Mouse (Mus musculus): ENCODE measurements around the gene Hrc. TPM values are rescaled to one million over a fixed set of nuclear protein-coding genes. Genes with fewer than 3 reads are reported as not detected.

Gene Hrc
- polyA plus RNA-seq, 1 experiment, result not detected

- no peak overlapping the region for H3K27ac ChIP-seq (ENCODE audit: insufficient read depth, low read length)
- H3K4me3 ChIP-seq (ENCODE audit: insufficient read depth, low read length), result peak overlapping the region; percentile 40
- no peaks in the 10 kb centered on the region for H3K4me1 ChIP-seq (ENCODE audit: control insufficient read depth, insufficient read depth, low read length)
- TF ChIP-seq CTCF (IDR thresholded peaks at IDR 0.05; ENCODE audit: borderline replicate concordance, insufficient read depth, low read length) (no peak), POLR2A (IDR thresholded peaks at IDR 0.05; ENCODE audit: low read depth, low read length) (no peak)
Measured at GRCm38 (mm10) chr7:45369836-45370474, 34.9 kb downstream of the Hrc start.

- H3K4me3 ChIP-seq (ENCODE audit: insufficient read depth, low read length), result peak within 1 kb of the TSS; percentile 40
- H3K27ac ChIP-seq (ENCODE audit: insufficient read depth, low read length), result no peak within 1 kb of the TSS
- no peaks in the 10 kb centered on the region for H3K4me1 ChIP-seq (ENCODE audit: control insufficient read depth, insufficient read depth, low read length)
- TF ChIP-seq POLR2A (IDR thresholded peaks at IDR 0.05; ENCODE audit: low read depth, low read length), result 0 out of 2 replicates have a peak, but pooled peaks have one; percentile 28
- no peak for TF ChIP-seq CTCF (IDR thresholded peaks at IDR 0.05; ENCODE audit: borderline replicate concordance, insufficient read depth, low read length)
Measured at GRCm38 (mm10) chr7:45370475-45371311, 35.6 kb downstream of the Hrc start, which contains the start of gene Lin7b. Gene Lin7b (minus strand): TSS chr7:45370583.

DNA sequence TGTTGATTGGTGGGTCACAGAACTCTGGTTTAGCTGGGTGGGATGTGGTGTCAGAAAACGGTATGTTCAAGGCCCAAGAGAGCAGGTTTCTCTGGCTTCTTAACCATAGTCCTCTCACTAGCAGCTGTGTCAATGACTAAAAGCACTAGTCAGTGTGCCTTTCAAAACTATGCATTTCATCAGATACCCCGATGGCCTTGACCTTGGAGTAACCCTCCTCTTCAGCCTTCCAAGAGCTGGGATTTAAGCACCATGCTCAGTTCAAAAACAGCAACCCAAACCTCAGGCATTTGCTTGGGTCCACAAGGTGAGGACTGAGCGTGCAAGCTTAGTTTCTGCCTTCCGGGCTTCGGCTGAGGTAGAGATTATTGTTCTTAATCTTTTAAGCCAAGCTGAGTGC lies 37.3 kb downstream of the Hrc start:
- Histone ChIP-seq H3K4me3 (ENCODE audit: insufficient read depth, low read length) (no peak overlapping the region), H3K27ac (ENCODE audit: insufficient read depth, low read length) (no peak overlapping the region), H3K4me1 (ENCODE audit: control insufficient read depth, insufficient read depth, low read length) (no peaks in the 10 kb centered on the region)
- TF ChIP-seq POLR2A (IDR thresholded peaks at IDR 0.05; ENCODE audit: low read depth, low read length), result no peak; the same call in 1 of the 2 replicates
- TF ChIP-seq CTCF (IDR thresholded peaks at IDR 0.05; ENCODE audit: borderline replicate concordance, insufficient read depth, low read length), result no peak

GRCm38 (mm10) chr7:45374620-45375019 lies 39.5 kb downstream of the Hrc start:
- TF ChIP-seq CTCF (IDR thresholded peaks at IDR 0.05; ENCODE audit: borderline replicate concordance, insufficient read depth, low read length) (no peak), POLR2A (IDR thresholded peaks at IDR 0.05; ENCODE audit: low read depth, low read length) (no peak)
- Histone ChIP-seq H3K4me1 (ENCODE audit: control insufficient read depth, insufficient read depth, low read length) (no peaks in the 10 kb centered on the region), H3K4me3 (ENCODE audit: insufficient read depth, low read length) (no peak overlapping the region), H3K27ac (ENCODE audit: insufficient read depth, low read length) (no peak overlapping the region)

GRCm38 (mm10) chr7:45376057-45376456 lies 41.0 kb downstream of the Hrc start:
- Histone ChIP-seq H3K4me3 (ENCODE audit: insufficient read depth, low read length) (no peak overlapping the region), H3K4me1 (ENCODE audit: control insufficient read depth, insufficient read depth, low read length) (no peaks in the 10 kb centered on the region), H3K27ac (ENCODE audit: insufficient read depth, low read length) (no peak overlapping the region)
- TF ChIP-seq POLR2A (IDR thresholded peaks at IDR 0.05; ENCODE audit: low read depth, low read length), result no peak
- TF ChIP-seq CTCF (IDR thresholded peaks at IDR 0.05; ENCODE audit: borderline replicate concordance, insufficient read depth, low read length), result no peak

GRCm38 (mm10) chr7:45386077-45386476 lies 51.0 kb downstream of the Hrc start:
- Histone ChIP-seq H3K4me3 (ENCODE audit: insufficient read depth, low read length) (no peak overlapping the region), H3K27ac (ENCODE audit: insufficient read depth, low read length) (no peak overlapping the region), H3K4me1 (ENCODE audit: control insufficient read depth, insufficient read depth, low read length) (no peaks in the 10 kb centered on the region)
- TF ChIP-seq POLR2A (IDR thresholded peaks at IDR 0.05; ENCODE audit: low read depth, low read length) (no peak), CTCF (IDR thresholded peaks at IDR 0.05; ENCODE audit: borderline replicate concordance, insufficient read depth, low read length) (no peak)

Other genes with a start within 250 kb of the Hrc start
- gene Rcn3, start 243.1 kb upstream of the Hrc start, polyA plus RNA-seq (2011; ENCODE audit: insufficient read length, low read depth, missing spikeins), result 439 and 601 TPM in 2 replicates
- gene Fcgrt, start 231.4 kb upstream of the Hrc start, polyA plus RNA-seq (2011; ENCODE audit: insufficient read length, low read depth, missing spikeins), result 41.5 and 64.3 TPM in 2 replicates
- 1,929 and 1,977 TPM in 2 replicates for gene Rps11, start 210.9 kb upstream of the Hrc start, polyA plus RNA-seq (2011; ENCODE audit: insufficient read length, low read depth, missing spikeins)
- 3,288 and 3,370 TPM in 2 replicates for gene Rpl13a, start 206.5 kb upstream of the Hrc start, polyA plus RNA-seq (2011; ENCODE audit: insufficient read length, low read depth, missing spikeins)
- 1.8 TPM in 2 replicates for gene Gm45713, start 199.1 kb upstream of the Hrc start, polyA plus RNA-seq (2011; ENCODE audit: insufficient read length, low read depth, missing spikeins)
- gene Flt3l, start 198.9 kb upstream of the Hrc start, polyA plus RNA-seq (2011; ENCODE audit: insufficient read length, low read depth, missing spikeins), result 9.4 and 17.1 TPM in 2 replicates
- gene Pih1d1, start 181.0 kb upstream of the Hrc start, polyA plus RNA-seq (2011; ENCODE audit: insufficient read length, low read depth, missing spikeins), result 45.6 and 56.2 TPM in 2 replicates
- 24.9 and 25.0 TPM in 2 replicates for gene Aldh16a1, start 180.7 kb upstream of the Hrc start, polyA plus RNA-seq (2011; ENCODE audit: insufficient read length, low read depth, missing spikeins)
- gene Slc17a7, start 171.3 kb upstream of the Hrc start, polyA plus RNA-seq (2011; ENCODE audit: insufficient read length, low read depth, missing spikeins), result 0.28 and 0.58 TPM in 2 replicates
- not detected in 2 replicates for gene Gfy, start 155.7 kb upstream of the Hrc start, polyA plus RNA-seq (2011; ENCODE audit: insufficient read length, low read depth, missing spikeins)
- not detected in 2 replicates for gene Pth2, start 154.3 kb upstream of the Hrc start, polyA plus RNA-seq (2011; ENCODE audit: insufficient read length, low read depth, missing spikeins)
- not detected in 2 replicates for gene Ccdc155, start 130.4 kb upstream of the Hrc start, polyA plus RNA-seq (2011; ENCODE audit: insufficient read length, low read depth, missing spikeins)
- not detected in 2 replicates for gene Dkkl1, start 123.1 kb upstream of the Hrc start, polyA plus RNA-seq (2011; ENCODE audit: insufficient read length, low read depth, missing spikeins)
- 79.9 and 94.3 TPM in 2 replicates for gene Tead2, start 119.5 kb upstream of the Hrc start, polyA plus RNA-seq (2011; ENCODE audit: insufficient read length, low read depth, missing spikeins)
- 0.86 TPM in 1 of 2 replicates, not detected in the other for gene Cd37, start 96.2 kb upstream of the Hrc start, polyA plus RNA-seq (2011; ENCODE audit: insufficient read length, low read depth, missing spikeins)
- gene Slc6a16, start 94.2 kb upstream of the Hrc start, polyA plus RNA-seq (2011; ENCODE audit: insufficient read length, low read depth, missing spikeins), result not detected in 2 replicates
- gene Slc6a21, start 57.8 kb upstream of the Hrc start, polyA plus RNA-seq (2011; ENCODE audit: insufficient read length, low read depth, missing spikeins), result not detected in 2 replicates
- 9.8 and 12.8 TPM in 2 replicates for gene Trpm4, start 1.5 kb upstream of the Hrc start, polyA plus RNA-seq (2011; ENCODE audit: insufficient read length, low read depth, missing spikeins)
- 2.5 and 2.7 TPM in 2 replicates for gene Ppfia3, start 31.7 kb downstream of the Hrc start, polyA plus RNA-seq (2011; ENCODE audit: insufficient read length, low read depth, missing spikeins)
- 2.3 TPM in 1 of 2 replicates, not detected in the other for gene Lin7b, start 35.3 kb downstream of the Hrc start, polyA plus RNA-seq (2011; ENCODE audit: insufficient read length, low read depth, missing spikeins)
- 407 and 463 TPM in 2 replicates for gene Snrnp70, start 60.5 kb downstream of the Hrc start, polyA plus RNA-seq (2011; ENCODE audit: insufficient read length, low read depth, missing spikeins)
- gene Kcna7, start 70.4 kb downstream of the Hrc start, polyA plus RNA-seq (2011; ENCODE audit: insufficient read length, low read depth, missing spikeins), result not detected in 2 replicates
- 0.79 and 1.0 TPM in 2 replicates for gene Ntf5, start 78.4 kb downstream of the Hrc start, polyA plus RNA-seq (2011; ENCODE audit: insufficient read length, low read depth, missing spikeins)
- gene Lhb, start 85.5 kb downstream of the Hrc start, polyA plus RNA-seq (2011; ENCODE audit: insufficient read length, low read depth, missing spikeins), result not detected in 2 replicates
- 47.6 and 58.2 TPM in 2 replicates for gene Gys1, start 99.6 kb downstream of the Hrc start, polyA plus RNA-seq (2011; ENCODE audit: insufficient read length, low read depth, missing spikeins)
- gene Ruvbl2, start 102.8 kb downstream of the Hrc start, polyA plus RNA-seq (2011; ENCODE audit: insufficient read length, low read depth, missing spikeins), result 67.9 and 74.6 TPM in 2 replicates
- 3,506 and 4,699 TPM in 2 replicates for gene Ftl1, start 124.6 kb downstream of the Hrc start, polyA plus RNA-seq (2011; ENCODE audit: insufficient read length, low read depth, missing spikeins)
- gene Bax, start 131.6 kb downstream of the Hrc start, polyA plus RNA-seq (2011; ENCODE audit: insufficient read length, low read depth, missing spikeins), result 218 and 278 TPM in 2 replicates
- not detected in 2 replicates for gene Tulp2, start 146.6 kb downstream of the Hrc start, polyA plus RNA-seq (2011; ENCODE audit: insufficient read length, low read depth, missing spikeins)
- gene Gm45808, start 151.5 kb downstream of the Hrc start, polyA plus RNA-seq (2011; ENCODE audit: insufficient read length, low read depth, missing spikeins), result not detected in 2 replicates
- 0.68 and 1.2 TPM in 2 replicates for gene Dhdh, start 153.5 kb downstream of the Hrc start, polyA plus RNA-seq (2011; ENCODE audit: insufficient read length, low read depth, missing spikeins)
- 409 and 447 TPM in 2 replicates for gene Nucb1, start 175.1 kb downstream of the Hrc start, polyA plus RNA-seq (2011; ENCODE audit: insufficient read length, low read depth, missing spikeins)
- 31.7 and 35.9 TPM in 2 replicates for gene Ppp1r15a, start 191.0 kb downstream of the Hrc start, polyA plus RNA-seq (2011; ENCODE audit: insufficient read length, low read depth, missing spikeins)
- gene Plekha4, start 191.0 kb downstream of the Hrc start, polyA plus RNA-seq (2011; ENCODE audit: insufficient read length, low read depth, missing spikeins), result 9.1 and 11.4 TPM in 2 replicates
- not detected in 2 replicates for gene Hsd17b14, start 219.6 kb downstream of the Hrc start, polyA plus RNA-seq (2011; ENCODE audit: insufficient read length, low read depth, missing spikeins)
- 25.7 and 30.6 TPM in 2 replicates for gene Bcat2, start 234.9 kb downstream of the Hrc start, polyA plus RNA-seq (2011; ENCODE audit: insufficient read length, low read depth, missing spikeins)

Measured in embryonic fibroblast, embryonic 13.5 days (primary cell).